Mouse (Mus musculus) hindbrain, embryonic 15.5 days (tissue): Measurements from ENCODE around the gene Cetn2. TPM values are rescaled to one million over a fixed set of nuclear protein-coding genes. Genes with fewer than 3 reads are reported as not detected.

Experiments
- ATAC-seq: fragments of 200-750 bp; cut with Nextera tagmentation; 2 replicates; pipeline ENCODE4 v1.8.0; 2017; ENCODE audit warnings: low read depth, moderate number of reproducible peaks, moderate TSS enrichment; ENCODE audit not compliant: low FRiP score
- H3K27ac ChIP-seq: fragments of 300-500 bp; sonication (generic); replicated peaks from 2 replicates; pipeline ENCODE4 v1.5.1; 2015; ENCODE audit warnings: mild to moderate bottlenecking, inconsistent platforms
- H3K27me3 ChIP-seq: fragments of 300-500 bp; sonication (generic); 2 replicates; pipeline ENCODE4 v1.6.1; 2015; ENCODE audit warnings: control low read depth, inconsistent platforms
- H3K36me3 ChIP-seq: fragments of 300-500 bp; sonication (generic); 2 replicates; pipeline ENCODE4 v1.6.1; 2015; ENCODE audit warnings: control low read depth, inconsistent platforms
- H3K4me1 ChIP-seq: fragments of 300-500 bp; sonication (generic); replicated peaks from 2 replicates; pipeline ENCODE4 v1.6.1; 2015; ENCODE audit warnings: control low read depth, inconsistent platforms
- H3K4me2 ChIP-seq: fragments of 300-500 bp; sonication (generic); 2 replicates; pipeline ENCODE4 v1.6.1; 2015; ENCODE audit warnings: moderate library complexity, mild to moderate bottlenecking, inconsistent platforms
- H3K4me3 ChIP-seq: fragments of 300-500 bp; sonication (generic); 2 replicates; pipeline ENCODE4 v1.5.1; 2015; ENCODE audit warnings: mild to moderate bottlenecking, inconsistent platforms
- H3K9ac ChIP-seq: fragments of 300-500 bp; sonication (generic); 2 replicates; pipeline ENCODE4 v1.6.1; 2015; ENCODE audit warnings: inconsistent platforms
- H3K9me3 ChIP-seq: fragments of 300-500 bp; sonication (generic); 2 replicates; pipeline ENCODE4 v1.6.1; 2016; ENCODE audit warnings: control low read depth, inconsistent platforms
- WGBS: fragments of 180-500 bp; shearing (Covaris S2); methylation state at CpG from one replicate; pipeline ENCODE4 v1.1.7; 2015; 5-methylcytosine and 5-hydroxymethylcytosine counted together
- polyA plus RNA-seq: library from polyadenylated mRNA; unstranded; fragments of >200 nt; fragmentation: Nextera tagmentation; extraction: Ambion mirVana; gene quantifications from 2 replicates; pipeline ENCODE4 v1.2.1, GENCODE M21; 2015

Cetn2 gene
- polyA plus RNA-seq, 1 experiment from 2014 or later: 67.1 TPM

GRCm38 (mm10) chrX:72896055-72896437, 22.2 kb downstream of the Cetn2 start:
- H3K27me3 ChIP-seq: no peaks in the 10 kb centered on the region
- H3K4me1 ChIP-seq: peaks cover 10% of the 10 kb centered on the region; the same call in 1 of the 2 replicates
- peak; percentile 42; the same call in 1 of the 2 replicates for ATAC-seq
- no peaks in the 10 kb centered on the region for H3K36me3 ChIP-seq
- H3K9me3 ChIP-seq: no peaks in the 10 kb centered on the region
- peak overlapping the region; percentile 29 for H3K4me2 ChIP-seq
- H3K27ac ChIP-seq: peak overlapping the region; percentile 71
- H3K9ac ChIP-seq: no peak overlapping the region
- WGBS: 63% methylated on average over 1 of the region's 1 CpGs
- H3K4me3 ChIP-seq: no peak overlapping the region

- Histone ChIP-seq H3K9me3 (no peaks in the 10 kb centered on the region), H3K27me3 (no peaks in the 10 kb centered on the region), H3K4me2 (peak overlapping the region; percentile 29), H3K4me3 (no peak overlapping the region), H3K4me1 (peaks cover 10% of the 10 kb centered on the region; the same call in 1 of the 2 replicates), H3K36me3 (no peaks in the 10 kb centered on the region), H3K9ac (no peak overlapping the region), H3K27ac (peak overlapping the region; percentile 71)
- ATAC-seq: peak; percentile 98
- WGBS: 33% methylated on average over 5 of the region's 5 CpGs
Measured at GRCm38 (mm10) chrX:72895388-72896054, 22.7 kb downstream of the Cetn2 start.

Other genes starting within 250 kb of the Cetn2 start
- gene Gabrq, start 93.2 kb downstream of the Cetn2 start, polyA plus RNA-seq: 3.5 and 4.9 TPM in 2 replicates
- 48.9 and 49.2 TPM in 2 replicates for gene Nsdhl, start 146 bp upstream of the Cetn2 start, polyA plus RNA-seq
- 0.79 and 0.87 TPM in 2 replicates for gene Zfp185, start 68.9 kb upstream of the Cetn2 start, polyA plus RNA-seq
- gene Pnma5, start 118.7 kb upstream of the Cetn2 start, polyA plus RNA-seq: 0.08 and 0.17 TPM in 2 replicates
- gene Pnma3, start 146.4 kb upstream of the Cetn2 start, polyA plus RNA-seq: 4.2 and 5.0 TPM in 2 replicates
- 0.68 and 0.74 TPM in 2 replicates for gene Xlr4a, start 164.1 kb upstream of the Cetn2 start, polyA plus RNA-seq
- 4.3 and 5.7 TPM in 2 replicates for gene Xlr3a, start 178.7 kb upstream of the Cetn2 start, polyA plus RNA-seq
- gene Gm14685, start 198.6 kb upstream of the Cetn2 start, polyA plus RNA-seq: 0.52 and 1.2 TPM in 2 replicates
- not detected in 2 replicates for gene Xlr5b, start 230.4 kb upstream of the Cetn2 start, polyA plus RNA-seq
- 0.64 TPM in 1 of 2 replicates, not detected in the other for gene DXBay18, start 231.0 kb upstream of the Cetn2 start, polyA plus RNA-seq